Mouse (Mus musculus) liver, postnatal 0 days (tissue): Measurements from ENCODE around the gene Prph.
"Not testable (repeated sequence)": the region's sequence is repeated elsewhere in the genome, so short reads cannot be mapped to it uniquely, and the experiment has no call there.

Experiments used
- CTCF ChIP-seq: sonication (generic); IDR thresholded peaks from 2 replicates; pipeline ENCODE4 v1.5.1; 2016; ENCODE audit warnings: antibody characterized with exemption, low read depth
- EP300 ChIP-seq: IDR thresholded peaks from 2 replicates; pipeline ENCODE4 v1.6.1; 2016; ENCODE audit warnings: antibody characterized with exemption, low read depth, mild to moderate bottlenecking

GRCm38 (mm10) chr15:99045734-99046133 lies 9.2 kb upstream of the Prph start:
- TF ChIP-seq CTCF, EP300: not testable (repeated sequence)
